Comparison of ENCODE assay signal across 28 mouse cellular contexts in the genomic region with DNA sequence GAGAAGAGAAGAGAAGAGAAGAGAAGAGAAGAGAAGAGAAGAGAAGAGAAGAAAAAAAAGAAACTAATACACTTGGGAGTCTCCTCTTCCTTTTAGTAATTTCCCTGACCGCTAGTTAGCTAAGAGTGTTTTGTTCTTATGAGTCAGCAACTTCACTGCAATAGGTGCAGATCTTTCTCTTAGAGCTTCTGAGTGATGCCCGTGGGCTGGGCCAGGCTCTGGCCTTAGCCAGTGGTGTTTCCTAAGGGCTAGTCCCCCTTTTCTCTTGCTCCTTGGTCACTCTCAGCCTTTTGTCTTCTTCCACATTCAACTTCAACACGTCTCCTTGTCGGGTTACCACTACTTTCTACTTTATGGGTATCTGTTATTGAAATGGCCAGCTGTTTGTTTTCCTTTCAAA.
"Had no signal": no experiment of that assay in that cellular context is flagged by ENCODE, and none has a peak within 500 bp of the region (broad histone marks: within the 10 kb centered on the region; RNA-seq: fewer than 3 reads in every experiment).

No protein-coding gene starts in this region.

- DNase-seq: cerebellum, adult 8-10 months; cerebellum, adult 9-10 months; cerebellum, adult 9-11 months; cerebellum, postnatal 10 days; cerebellum, postnatal 14 days; cerebellum, postnatal 25 days; cerebellum, postnatal 36 days; embryo, embryonic 11 days; forebrain, postnatal 0 days; gastrocnemius, adult 2 months; gastrocnemius, postnatal 10 days; gastrocnemius, postnatal 14 days; gastrocnemius, postnatal 25 days; gastrocnemius, postnatal 36 days; heart, adult 11 months; heart, adult 18-20 months; heart, adult 2 months had no signal

- H3K9me3 ChIP-seq: embryonic facial prominence, embryonic 10.5 days; embryonic facial prominence, embryonic 12.5 days; embryonic facial prominence, embryonic 13.5 days; embryonic facial prominence, embryonic 15.5 days; forebrain, embryonic 10.5 days; forebrain, embryonic 12.5 days; forebrain, embryonic 13.5 days; forebrain, embryonic 15.5 days had no signal

- H3K4me1 ChIP-seq: embryonic facial prominence, embryonic 10.5 days; embryonic facial prominence, embryonic 12.5 days; embryonic facial prominence, embryonic 13.5 days; embryonic facial prominence, embryonic 15.5 days; forebrain, embryonic 10.5 days; forebrain, embryonic 12.5 days; forebrain, embryonic 13.5 days; forebrain, embryonic 15.5 days had no signal

- H3K36me3 ChIP-seq: embryonic facial prominence, embryonic 10.5 days; embryonic facial prominence, embryonic 12.5 days; embryonic facial prominence, embryonic 13.5 days; embryonic facial prominence, embryonic 15.5 days; forebrain, embryonic 10.5 days had no signal

- H3K4me2 ChIP-seq: embryonic facial prominence, embryonic 12.5 days; embryonic facial prominence, embryonic 13.5 days; embryonic facial prominence, embryonic 15.5 days; forebrain, embryonic 12.5 days; forebrain, embryonic 13.5 days; forebrain, embryonic 15.5 days had no signal

- H3K27ac ChIP-seq: embryonic facial prominence, embryonic 10.5 days; embryonic facial prominence, embryonic 12.5 days; embryonic facial prominence, embryonic 13.5 days; embryonic facial prominence, embryonic 15.5 days; forebrain, embryonic 10.5 days; forebrain, embryonic 12.5 days; forebrain, embryonic 13.5 days; forebrain, embryonic 15.5 days; gastrocnemius, adult 2 months; heart, adult 2 months had no signal

- H3K9ac ChIP-seq: embryonic facial prominence, embryonic 12.5 days; embryonic facial prominence, embryonic 13.5 days; embryonic facial prominence, embryonic 15.5 days; forebrain, embryonic 12.5 days; forebrain, embryonic 13.5 days; forebrain, embryonic 15.5 days; forebrain, postnatal 0 days had no signal

- H3K27me3 ChIP-seq: embryonic facial prominence, embryonic 12.5 days; embryonic facial prominence, embryonic 13.5 days; embryonic facial prominence, embryonic 15.5 days; forebrain, embryonic 12.5 days; forebrain, embryonic 13.5 days; forebrain, embryonic 15.5 days had no signal

- ATAC-seq: forebrain, embryonic 13.5 days; forebrain, embryonic 14.5 days; forebrain, embryonic 15.5 days; forebrain, embryonic 16.5 days; forebrain, postnatal 0 days had no signal

- H3K4me3 ChIP-seq: embryonic facial prominence, embryonic 10.5 days; embryonic facial prominence, embryonic 12.5 days; embryonic facial prominence, embryonic 13.5 days; embryonic facial prominence, embryonic 15.5 days; erythroblast, embryonic 14.5 days; forebrain, embryonic 10.5 days; forebrain, embryonic 12.5 days; forebrain, embryonic 13.5 days; forebrain, embryonic 15.5 days; gastrocnemius, adult 2 months; heart, adult 2 months had no signal
